Mouse (Mus musculus): Measurements from ENCODE around the gene Slc12a1.
"Not testable (repeated sequence)": the region's sequence is repeated elsewhere in the genome, so short reads cannot be mapped to it uniquely, and the experiment has no call there.

Slc12a1 gene

DNA sequence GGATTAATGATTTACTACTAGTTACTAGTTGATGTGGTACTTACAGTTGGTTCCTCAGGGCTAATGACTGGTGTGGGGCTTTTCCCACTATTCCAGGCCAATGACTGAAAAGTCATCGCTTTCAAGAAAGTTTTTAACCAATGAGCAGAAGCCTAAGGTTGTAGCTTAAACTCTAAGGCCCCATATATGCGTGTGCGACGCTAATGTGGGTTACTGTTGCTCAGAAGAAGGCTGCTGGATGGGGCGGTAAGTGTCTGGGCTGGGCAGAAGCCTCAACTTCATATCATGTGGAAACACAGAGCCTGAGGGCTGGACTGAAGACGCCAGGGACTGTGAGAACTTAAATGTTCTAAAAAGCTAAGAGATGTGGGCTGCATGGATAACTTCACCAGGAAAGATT, at the start of gene Slc12a1:
Gene Slc12a1 (plus strand): TSS at position 118 of the 400 bp plus-strand sequence.
- DNase-seq (ENCODE audit: low spot score) = no peak

DNA sequence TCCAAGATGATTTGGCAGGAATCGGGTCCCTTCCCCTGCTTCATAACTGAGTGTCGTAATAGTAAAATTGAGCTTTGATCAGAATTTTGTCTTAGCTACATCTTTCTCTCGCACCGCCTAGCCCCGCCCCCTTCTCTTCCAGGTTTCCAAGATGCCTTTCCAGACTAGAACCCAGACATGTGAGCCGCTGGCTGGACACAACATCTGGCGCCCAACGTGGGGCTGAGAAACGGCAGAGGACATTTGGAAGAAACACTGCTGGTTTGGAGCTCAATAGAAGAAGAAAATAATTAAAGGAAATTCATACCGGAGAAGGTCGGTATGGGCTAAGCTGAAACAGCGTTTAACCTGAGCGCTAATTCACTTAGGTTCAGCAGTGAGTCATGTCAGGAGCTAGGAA, 47.8 kb upstream of the Slc12a1 start:
- DNase-seq (ENCODE audit: low spot score) = not testable (repeated sequence)

DNA sequence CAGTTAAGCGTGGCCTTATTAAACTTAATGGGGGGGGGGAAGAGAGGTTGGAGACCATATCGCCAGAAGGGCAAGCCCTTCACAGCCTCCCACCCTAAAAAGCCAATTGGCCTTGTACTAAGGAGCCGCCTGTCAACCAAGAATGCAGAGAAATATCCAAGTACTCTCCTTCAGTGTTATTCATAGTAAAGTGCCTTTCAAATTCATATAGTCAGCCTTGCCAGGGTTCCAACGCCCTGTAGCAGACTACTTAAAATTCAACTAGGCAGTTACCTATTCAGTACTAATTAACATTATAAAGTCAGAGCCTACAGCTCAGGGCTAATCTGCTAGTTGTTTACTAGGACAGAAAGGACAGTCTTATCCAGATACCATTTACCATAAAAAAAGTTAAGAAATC, 45.8 kb upstream of the Slc12a1 start:
- DNase-seq (ENCODE audit: low spot score) = not testable (repeated sequence)

- no peak for DNase-seq (ENCODE audit: low spot score)
Observed at GRCm38 (mm10) chr2:125119381-125120110, 32.8 kb upstream of the Slc12a1 start.

GRCm38 (mm10) chr2:125122288-125122623, 30.0 kb upstream of the Slc12a1 start:
- no peak for DNase-seq (ENCODE audit: low spot score)

GRCm38 (mm10) chr2:125122624-125123476, 29.5 kb upstream of the Slc12a1 start:
- DNase-seq (ENCODE audit: low spot score) = peak; percentile 58

DNA sequence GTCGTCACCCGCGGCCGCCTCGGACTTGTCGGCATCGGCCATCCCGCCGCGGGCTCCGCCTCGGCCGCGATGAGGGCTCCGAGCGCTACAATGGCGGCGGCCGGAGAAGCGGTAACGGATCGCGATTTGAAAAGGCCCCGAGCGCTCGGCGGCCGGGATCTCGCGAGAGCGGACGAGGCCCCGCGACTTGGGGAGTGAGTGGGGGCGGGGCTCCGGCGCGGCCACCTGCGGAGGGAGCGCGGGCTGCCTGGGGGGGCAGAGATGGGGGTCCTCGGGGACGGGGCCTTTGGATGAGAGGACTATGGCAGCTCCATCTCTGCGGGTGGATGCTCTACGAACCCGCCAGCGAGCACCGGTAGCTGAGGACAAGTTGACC, 28.8 kb upstream of the Slc12a1 start, which contains the start of gene Myef2:
Gene Myef2 (minus strand): TSS at position 185 of the 376 bp plus-strand sequence.
- DNase-seq (ENCODE audit: low spot score) = peak; percentile 90

DNA sequence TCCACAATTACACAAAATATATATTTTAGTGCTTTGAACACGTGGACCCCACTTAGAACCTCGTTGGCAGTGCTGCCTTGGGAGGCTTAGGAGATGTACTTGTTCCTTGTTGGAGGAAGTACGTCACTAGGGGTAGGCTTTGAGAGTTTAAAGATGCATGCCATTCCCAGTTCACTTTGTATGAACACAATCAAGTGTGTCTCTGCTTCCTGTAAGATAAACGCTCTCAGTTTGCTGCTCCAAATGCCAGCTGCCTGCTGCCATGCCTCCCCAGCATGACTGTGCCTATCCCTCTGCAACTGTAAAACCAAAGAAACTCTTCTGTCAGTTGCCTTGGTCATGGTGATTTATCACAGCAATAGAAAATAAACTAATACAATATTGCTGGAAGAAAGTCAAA, 26.5 kb upstream of the Slc12a1 start:
- DNase-seq (ENCODE audit: low spot score) = no peak

DNA sequence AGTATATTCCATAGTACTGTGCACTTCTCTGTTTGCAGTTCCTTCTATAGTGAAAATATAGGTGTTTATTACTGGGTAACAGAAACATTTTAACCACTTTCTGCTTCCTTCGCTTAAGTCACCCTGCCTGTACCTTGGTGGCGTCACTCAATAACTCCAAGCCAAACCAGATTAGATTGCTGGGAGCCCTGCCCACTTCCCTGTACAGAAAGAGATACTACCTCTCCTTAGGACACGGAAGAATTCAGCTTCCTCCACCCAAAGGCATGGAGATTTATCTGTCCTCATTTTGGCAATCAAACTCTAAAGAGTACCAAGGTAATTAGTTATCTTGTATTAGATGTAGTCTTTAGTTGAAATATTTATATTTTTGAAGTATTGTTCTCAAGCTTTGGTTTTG, 25.5 kb upstream of the Slc12a1 start:
- DNase-seq (ENCODE audit: low spot score) = no peak

DNA sequence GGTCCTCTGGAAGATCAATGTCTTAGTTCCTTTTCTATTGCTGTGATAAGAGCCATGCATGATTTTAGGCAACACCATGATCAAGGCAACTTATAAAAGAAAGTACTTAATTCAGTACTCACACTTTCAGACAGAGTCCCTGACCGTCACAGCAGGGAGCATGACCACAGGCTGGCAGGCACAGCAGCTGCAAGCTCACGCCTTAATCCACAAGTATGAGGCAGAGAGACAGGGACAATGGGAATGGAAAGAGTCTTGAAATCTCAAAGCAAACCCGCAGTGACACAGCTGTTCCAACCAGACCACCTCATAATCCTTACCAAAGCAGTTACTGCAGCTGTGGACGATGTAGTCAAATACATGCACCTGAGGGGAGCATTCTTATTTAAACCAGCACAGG, 18.2 kb upstream of the Slc12a1 start:
- DNase-seq (ENCODE audit: low spot score) = no peak

GRCm38 (mm10) chr2:125135903-125136811, 16.1 kb upstream of the Slc12a1 start, which contains the start of gene Ctxn2:
Gene Ctxn2 (plus strand): TSS chr2:125136692.
- peak; percentile 87 for DNase-seq (ENCODE audit: low spot score)

DNA sequence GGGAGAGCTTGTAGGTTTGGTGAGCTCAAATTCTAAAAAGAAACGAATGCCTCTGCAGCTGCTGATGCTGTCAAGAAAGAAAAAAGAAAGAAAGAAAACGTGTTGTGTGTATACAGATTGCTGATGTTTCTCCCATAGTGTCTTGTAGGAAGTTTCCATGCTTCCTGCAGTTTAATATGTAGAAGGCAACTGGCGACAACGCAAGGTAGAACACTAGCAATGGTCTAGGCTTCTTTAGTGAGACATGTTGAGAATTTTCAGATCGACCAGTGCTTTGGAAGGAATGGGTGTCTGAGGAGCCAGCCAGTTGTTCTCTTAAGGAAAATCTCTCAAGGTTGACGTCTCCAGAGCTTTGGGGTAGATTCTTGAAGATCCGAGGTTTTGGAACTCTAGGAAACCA, 15.5 kb upstream of the Slc12a1 start:
- no peak for DNase-seq (ENCODE audit: low spot score)

DNA sequence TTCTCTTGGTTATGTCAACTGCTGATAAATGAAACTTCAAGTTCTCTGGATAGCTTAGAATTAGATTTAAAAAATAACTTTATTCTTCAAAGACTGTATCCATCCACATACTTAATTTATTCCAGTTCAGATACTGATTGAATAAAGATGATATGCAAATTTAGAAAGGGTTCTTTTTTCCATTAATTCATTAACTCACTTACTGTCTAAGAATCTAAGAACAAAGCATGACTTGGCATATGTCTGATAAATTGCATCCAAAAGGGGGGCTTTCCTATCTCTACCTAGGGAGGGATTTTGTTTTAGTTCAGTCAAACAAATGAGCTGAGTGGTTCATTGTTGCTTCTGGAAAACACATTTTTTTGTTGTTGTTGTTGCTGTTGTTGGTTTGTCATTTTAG, 10.0 kb upstream of the Slc12a1 start:
- no peak for DNase-seq (ENCODE audit: low spot score)

- no peak for DNase-seq (ENCODE audit: low spot score)
Observed at GRCm38 (mm10) chr2:125154294-125154693, 2.0 kb downstream of the Slc12a1 start.

GRCm38 (mm10) chr2:125155504-125155903, 3.2 kb downstream of the Slc12a1 start:
- DNase-seq (ENCODE audit: low spot score) = peak; percentile 76

DNA sequence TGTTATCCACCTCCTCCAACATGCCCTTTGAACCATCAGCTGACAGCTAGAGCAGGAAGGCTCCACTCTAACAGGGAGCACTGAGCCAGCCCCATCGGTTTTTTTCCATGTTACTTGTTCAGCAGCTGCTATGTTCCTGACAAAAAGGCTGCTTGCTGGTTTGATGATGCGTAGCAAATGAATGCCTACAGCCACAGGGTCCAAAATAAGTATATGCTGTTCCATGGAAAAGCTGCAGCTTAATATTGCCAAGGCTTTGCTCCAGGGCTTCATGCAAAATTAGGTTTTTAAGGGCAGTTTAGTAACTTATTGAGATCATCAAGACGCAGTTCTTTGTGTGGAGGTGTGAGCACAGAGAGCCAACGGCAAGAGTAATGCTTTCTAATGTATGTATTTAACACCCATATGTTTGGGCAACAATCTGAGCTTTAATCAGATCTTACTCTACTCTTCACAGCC, 9.7 kb downstream of the Slc12a1 start:
- DNase-seq (ENCODE audit: low spot score) = no peak

DNA sequence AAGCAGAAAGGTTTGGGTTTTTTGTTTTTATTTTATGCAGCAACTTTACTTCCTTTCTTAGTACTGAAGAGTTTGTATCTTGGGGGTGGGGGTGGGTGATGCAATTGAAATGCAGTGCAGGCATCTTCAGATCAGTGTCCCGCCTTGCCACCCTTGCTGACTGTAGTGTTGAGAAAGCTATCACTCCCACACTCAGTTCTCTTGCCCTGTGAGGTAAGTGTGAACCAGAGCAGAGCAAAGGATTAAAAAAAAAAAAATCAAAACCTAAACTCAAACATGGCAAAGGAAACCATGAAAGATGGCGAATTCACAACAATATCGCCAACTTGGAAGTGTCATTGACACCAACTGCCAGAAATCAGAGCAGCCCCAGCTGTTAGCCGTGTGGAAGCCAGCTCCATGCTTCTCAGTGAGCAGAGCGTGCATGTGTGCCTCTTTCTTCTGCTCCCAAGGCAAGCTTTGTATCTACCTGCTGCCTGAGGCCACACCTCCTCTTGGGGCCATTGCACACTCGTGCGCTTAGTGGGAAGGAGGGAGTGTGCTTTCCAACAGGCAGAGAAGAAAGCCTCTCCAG, 26.0 kb downstream of the Slc12a1 start:
- DNase-seq (ENCODE audit: low spot score) = no peak

- no peak for DNase-seq (ENCODE audit: low spot score)
Observed at GRCm38 (mm10) chr2:125187904-125188303, 35.6 kb downstream of the Slc12a1 start.

- peak; percentile 86 for DNase-seq (ENCODE audit: low spot score)
Observed at GRCm38 (mm10) chr2:125189197-125189596, 36.9 kb downstream of the Slc12a1 start.

- DNase-seq (ENCODE audit: low spot score) = no peak
Observed at GRCm38 (mm10) chr2:125192905-125193304, 40.6 kb downstream of the Slc12a1 start.

DNA sequence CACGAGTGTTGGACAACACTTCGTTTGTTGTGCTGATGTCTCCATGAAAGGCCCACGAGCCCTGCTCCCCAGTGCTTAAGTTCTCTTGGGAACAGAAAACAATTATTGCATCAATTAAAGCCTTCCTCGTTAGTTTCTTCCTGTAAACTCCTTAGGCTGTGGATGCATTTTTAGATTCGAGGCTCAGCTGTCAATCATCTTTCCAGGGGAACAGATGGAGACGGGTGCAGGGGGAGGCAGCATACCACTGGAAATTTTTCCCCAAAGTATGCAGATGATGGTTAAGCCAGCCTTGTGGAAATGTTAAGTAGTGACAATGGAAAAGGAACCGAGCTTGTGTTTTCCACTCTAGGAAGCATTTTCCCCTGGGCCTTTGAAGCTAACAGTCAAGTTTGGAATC, 44.5 kb downstream of the Slc12a1 start:
- DNase-seq (ENCODE audit: low spot score) = no peak

Measured in embryo, embryonic 10.5 days (tissue).